Mouse (Mus musculus) Patski (cell line): ENCODE results near the gene Hist1h3i. TPM values are rescaled to one million over a fixed set of nuclear protein-coding genes. Genes with fewer than 3 reads are reported as not detected.
A peak's percentile ranks its signal among the peaks of the same experiment; 100 is the strongest.
"Not testable (repeated sequence)": the region's sequence is repeated elsewhere in the genome, so short reads cannot be mapped to it uniquely, and the experiment has no call there.

Experiments used
- ATAC-seq: fragments of 100-300 bp; one replicate; pipeline ENCODE4 v1.8.0; 2021
- CTCF ChIA-PET: fragments of 350-600 bp; sonication (Branson Sonifier 250); formaldehyde crosslinking; loops from one replicate; lab custom pipeline; 2022; ENCODE audit warnings: inconsistent platforms; lab: Charles Lee
- POLR2A ChIA-PET: fragments of 350-600 bp; sonication (Branson Sonifier 250); formaldehyde crosslinking; loops from one replicate; lab custom pipeline; 2022; ENCODE audit warnings: antibody characterized with exemption, inconsistent platforms; lab: Charles Lee
- DNase-seq: peaks from one replicate; pipeline ENCODE4 v3.0.0-alpha.2; 2011; ENCODE audit warnings: low read depth, low spot score
- H3K27me3 ChIP-seq: fragments of 371-371 bp; one replicate; pipeline ENCODE4 v1.5.1; 2021
- CTCF ChIP-seq: fragments of 100-300 bp; IDR thresholded peaks from one replicate; pipeline ENCODE4 v1.5.1; 2021
- in situ Hi-C: fragments of 300-500 bp; cut with MboI; formaldehyde crosslinking; loops from 3 replicates; pipeline ENCODE4 v1.11.1; 2018; ENCODE audit warnings: low pct_unique_long_range_greater_than_20kb, mixed read lengths
- polyA plus RNA-seq: library from polyadenylated mRNA; unstranded; gene quantifications from one replicate; pipeline ENCODE4 v1.2.3, GENCODE M21; 2021

Hist1h3i gene
- polyA plus RNA-seq, result 1.6 TPM

DNA sequence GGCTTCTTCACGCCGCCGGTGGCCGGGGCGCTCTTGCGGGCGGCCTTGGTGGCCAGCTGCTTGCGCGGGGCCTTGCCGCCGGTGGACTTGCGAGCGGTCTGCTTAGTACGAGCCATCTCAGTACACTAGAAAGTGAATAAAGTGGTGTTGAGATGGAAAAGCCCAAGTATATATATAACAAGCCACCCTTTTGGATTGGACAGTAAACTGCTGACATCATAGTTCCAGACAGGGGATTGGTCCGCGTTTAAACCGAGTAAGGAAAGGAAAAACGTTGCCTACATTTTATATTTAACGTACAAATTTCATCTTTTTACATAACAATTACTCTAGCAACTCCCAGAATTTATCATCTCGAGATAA is at the start of gene Hist1h3i:
Gene Hist1h3i, minus strand, starts transcription at position 116 of the 363 bp plus-strand sequence.
- no peak for TF ChIP-seq CTCF
- in situ Hi-C loops, result loop anchor here (25.0 kb wide), 1 partner anchor 1979 kb away; the partner anchor contains the start of genes Hist1h1a, Hist1h2ab, Hist1h3a and Hist1h3b
- DNase-seq (peak; percentile 82), ATAC-seq (peak; percentile 46)
- no peaks in the 10 kb centered on the region for H3K27me3 ChIP-seq
- ChIA-PET POLR2A (no interaction called here), CTCF (no interaction called here)

DNA sequence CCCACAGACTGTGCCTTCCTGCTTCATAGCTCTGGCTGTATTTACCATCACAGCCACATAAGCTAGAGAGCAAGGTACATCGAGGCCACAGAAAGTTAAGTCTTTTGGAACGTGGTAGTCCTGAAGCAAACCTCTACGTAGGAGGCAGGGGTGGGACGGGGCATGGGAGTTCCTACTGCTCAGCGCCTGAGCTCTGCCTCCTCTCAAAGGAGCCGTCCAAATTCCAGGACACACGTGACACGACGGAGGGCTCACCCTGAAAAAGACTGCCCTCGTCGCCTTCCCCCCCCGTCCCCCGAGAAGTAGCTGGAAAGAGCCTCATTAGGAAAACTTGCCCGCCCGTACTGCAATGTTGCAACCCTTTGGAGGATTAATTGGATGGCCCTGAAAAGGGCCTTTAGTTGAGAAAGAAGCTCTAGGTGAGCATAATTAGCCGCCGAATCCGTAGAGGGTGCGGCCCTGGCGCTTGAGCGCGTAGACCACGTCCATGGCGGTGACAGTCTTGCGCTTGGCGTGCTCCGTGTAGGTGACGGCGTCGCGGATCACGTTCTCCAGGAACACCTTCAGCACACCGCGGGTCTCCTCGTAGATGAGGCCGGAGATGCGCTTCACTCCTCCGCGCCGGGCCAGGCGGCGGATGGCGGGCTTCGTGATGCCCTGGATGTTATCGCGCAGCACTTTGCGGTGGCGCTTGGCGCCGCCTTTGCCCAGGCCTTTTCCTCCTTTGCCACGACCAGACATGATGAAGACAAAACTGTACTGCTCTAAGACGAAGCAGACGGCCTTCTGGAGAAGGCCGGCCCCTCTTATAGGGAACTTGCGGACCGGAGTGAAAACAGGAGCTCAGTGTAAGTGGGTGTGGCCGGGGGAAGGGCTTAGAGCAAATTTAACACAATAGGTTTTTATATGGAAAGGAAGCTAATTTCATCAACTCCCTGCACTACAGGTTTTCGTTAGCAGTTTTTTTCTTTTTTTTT is 48.5 kb upstream of the Hist1h3i start, which contains the start of gene Hist1h4n:
Gene Hist1h4n, minus strand, starts transcription at position 779 of the 977 bp plus-strand sequence.
- POLR2A ChIA-PET, CTCF ChIA-PET, H3K27me3 ChIP-seq, DNase-seq, in situ Hi-C loops: not testable (repeated sequence)
- ATAC-seq, result peak; percentile 44

DNA sequence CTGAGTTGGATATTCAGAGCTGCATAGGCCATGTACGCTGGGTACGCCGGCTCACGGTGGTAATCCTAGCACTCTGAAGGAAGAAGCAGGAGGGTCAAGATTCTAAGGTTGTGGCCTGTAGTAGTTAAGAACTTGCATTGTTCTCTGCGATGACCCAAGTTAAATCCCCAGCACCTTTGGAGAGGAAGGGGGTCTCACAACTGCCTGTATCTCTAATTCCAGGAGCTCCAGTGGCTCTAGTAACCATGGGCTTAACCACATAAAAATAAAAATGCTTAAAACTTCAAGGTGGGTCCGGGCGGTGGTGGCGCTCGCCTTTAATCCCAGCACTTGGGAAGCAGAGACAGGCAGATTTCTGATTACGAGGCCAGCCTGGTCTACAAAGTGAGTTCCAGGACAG is 47.2 kb upstream of the Hist1h3i start:
- DNase-seq (no peak), ATAC-seq (no peak)
- ChIA-PET POLR2A (no interaction called here), CTCF (no interaction called here)
- no peak for TF ChIP-seq CTCF
- in situ Hi-C loops, result no loop called here
- no peaks in the 10 kb centered on the region for H3K27me3 ChIP-seq

DNA sequence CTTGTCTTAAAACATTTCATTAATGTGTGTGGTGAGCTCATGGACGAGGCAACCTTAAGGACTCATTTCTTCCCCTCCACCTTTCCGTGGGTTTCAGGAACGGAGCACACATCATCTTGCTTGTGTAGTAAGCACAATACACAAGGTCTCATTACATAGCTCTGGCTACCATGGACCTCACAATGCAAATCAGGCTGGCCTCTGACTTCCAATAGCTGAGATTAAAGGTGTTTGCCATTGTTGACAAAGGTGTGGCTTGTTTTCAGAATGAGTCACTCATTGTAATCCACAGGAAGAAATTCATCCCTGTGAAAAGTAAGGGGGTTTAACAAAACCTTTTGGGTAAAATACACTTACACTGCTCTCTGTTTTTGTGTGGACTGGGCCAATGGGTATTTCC is 45.3 kb upstream of the Hist1h3i start:
- no peaks in the 10 kb centered on the region for H3K27me3 ChIP-seq
- no peak for TF ChIP-seq CTCF
- in situ Hi-C loops, result no loop called here
- no peak for ATAC-seq
- DNase-seq, result no peak
- POLR2A ChIA-PET, result no interaction called here
- CTCF ChIA-PET, result no interaction called here

DNA sequence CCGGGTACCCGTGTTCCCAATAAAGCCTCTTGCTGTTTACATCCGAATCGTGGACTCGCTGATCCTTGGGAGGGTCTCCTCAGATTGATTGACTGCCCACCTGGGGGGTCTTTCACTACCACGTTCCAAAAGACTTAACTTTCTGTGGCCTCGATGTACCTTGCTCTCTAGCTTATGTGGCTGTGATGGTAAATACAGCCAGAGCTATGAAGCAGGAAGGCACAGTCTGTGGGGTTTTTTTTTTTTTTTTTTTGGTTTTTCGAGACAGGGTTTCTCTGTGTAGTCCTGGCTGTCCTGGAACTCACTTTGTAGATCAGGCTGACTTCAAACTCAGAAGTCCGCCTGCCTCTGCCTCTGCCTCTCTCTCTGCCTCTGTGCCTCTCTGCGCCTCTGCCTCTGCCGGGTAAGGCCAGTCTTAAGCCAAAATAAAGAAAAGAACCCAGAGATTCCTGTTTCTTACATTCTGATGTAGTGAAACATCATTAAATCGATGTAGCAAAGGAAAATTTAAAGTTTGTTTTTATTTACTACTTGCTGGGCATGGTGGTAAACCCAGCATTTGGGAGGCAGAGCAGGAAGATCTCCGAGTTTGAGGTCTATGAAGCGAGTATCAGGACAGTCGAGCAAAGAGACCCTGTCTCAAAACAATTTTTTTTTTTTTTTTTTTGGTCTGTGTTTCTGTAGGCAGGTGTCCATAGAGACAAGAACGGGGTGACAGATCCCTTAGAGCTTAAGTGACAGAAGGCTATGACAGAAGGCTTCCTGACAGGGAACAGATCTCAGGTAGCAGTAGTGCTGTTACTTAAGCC is 37.1 kb upstream of the Hist1h3i start:
- in situ Hi-C loops, ATAC-seq, H3K27me3 ChIP-seq, DNase-seq, POLR2A ChIA-PET, CTCF ChIA-PET: not testable (repeated sequence)

DNA sequence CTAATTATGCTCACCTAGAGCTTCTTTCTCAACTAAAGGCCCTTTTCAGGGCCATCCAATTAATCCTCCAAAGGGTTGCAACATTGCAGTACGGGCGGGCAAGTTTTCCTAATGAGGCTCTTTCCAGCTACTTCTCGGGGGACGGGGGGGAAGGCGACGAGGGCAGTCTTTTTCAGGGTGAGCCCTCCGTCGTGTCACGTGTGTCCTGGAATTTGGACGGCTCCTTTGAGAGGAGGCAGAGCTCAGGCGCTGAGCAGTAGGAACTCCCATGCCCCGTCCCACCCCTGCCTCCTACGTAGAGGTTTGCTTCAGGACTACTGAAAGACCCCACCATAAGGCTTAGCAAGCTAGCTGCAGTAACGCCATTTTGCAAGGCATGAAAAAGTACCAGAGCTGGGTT is 28.9 kb upstream of the Hist1h3i start:
- POLR2A ChIA-PET, H3K27me3 ChIP-seq, CTCF ChIA-PET, in situ Hi-C loops, ATAC-seq, DNase-seq: not testable (repeated sequence)

DNA sequence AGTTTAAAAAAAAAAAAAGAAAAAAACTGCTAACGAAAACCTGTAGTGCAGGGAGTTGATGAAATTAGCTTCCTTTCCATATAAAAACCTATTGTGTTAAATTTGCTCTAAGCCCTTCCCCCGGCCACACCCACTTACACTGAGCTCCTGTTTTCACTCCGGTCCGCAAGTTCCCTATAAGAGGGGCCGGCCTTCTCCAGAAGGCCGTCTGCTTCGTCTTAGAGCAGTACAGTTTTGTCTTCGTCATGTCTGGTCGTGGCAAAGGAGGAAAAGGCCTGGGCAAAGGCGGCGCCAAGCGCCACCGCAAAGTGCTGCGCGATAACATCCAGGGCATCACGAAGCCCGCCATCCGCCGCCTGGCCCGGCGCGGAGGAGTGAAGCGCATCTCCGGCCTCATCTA is 28.4 kb upstream of the Hist1h3i start, which contains the start of gene Hist1h4m:
Gene Hist1h4m, plus strand, starts transcription at position 208 of the 400 bp plus-strand sequence.
- in situ Hi-C loops, DNase-seq: not testable (repeated sequence)

DNA sequence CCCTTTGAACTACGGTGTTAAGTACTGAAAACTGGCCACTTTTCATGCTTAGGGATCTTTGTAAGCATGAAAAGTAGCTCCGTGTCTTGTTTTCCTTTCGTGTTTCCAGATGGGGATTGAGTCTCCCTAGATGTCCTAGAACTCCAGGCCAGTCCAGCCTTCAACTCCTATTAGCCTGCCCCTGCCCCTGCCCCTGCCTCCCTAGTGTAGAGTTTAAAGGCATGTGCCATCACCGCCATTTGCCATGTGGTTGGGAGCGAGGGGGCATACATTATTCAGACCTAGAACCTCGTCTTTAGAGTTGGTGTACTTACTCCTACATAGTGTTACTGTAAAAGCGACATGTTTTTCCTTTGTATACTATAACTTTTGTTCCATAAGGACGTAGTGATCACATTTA is 27.9 kb upstream of the Hist1h3i start:
- ATAC-seq, CTCF ChIA-PET, H3K27me3 ChIP-seq, POLR2A ChIA-PET, in situ Hi-C loops, DNase-seq: not testable (repeated sequence)

More for the DNA sequence above, 28.4 kb upstream of the Hist1h3i start, which contains the start of gene Hist1h4m:
- CTCF ChIA-PET, H3K27me3 ChIP-seq, POLR2A ChIA-PET, ATAC-seq: not testable (repeated sequence)

DNA sequence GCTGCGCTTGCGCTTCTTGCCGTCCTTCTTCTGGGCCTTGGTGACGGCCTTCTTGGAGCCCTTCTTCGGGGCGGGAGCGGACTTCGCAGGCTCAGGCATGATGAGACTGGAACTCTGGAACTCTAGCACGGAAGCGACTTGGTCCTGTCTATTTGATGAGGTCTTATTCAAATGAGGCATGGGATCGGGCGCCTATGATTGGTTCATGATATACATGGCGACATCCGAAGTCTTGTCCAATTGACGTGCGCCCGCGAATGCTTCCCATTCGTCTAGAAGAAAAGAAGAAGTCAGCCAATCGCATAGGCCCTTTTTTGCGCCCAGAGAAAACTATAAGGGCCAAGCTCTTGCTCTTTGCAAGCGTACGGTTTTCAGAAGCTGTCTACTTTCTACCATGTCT is 26.9 kb upstream of the Hist1h3i start, which contains the start of the genes Hist1h2bq and Hist1h2ao:
Gene Hist1h2bq, minus strand, starts transcription at position 125 of the 400 bp plus-strand sequence.
Gene Hist1h2ao, plus strand, starts transcription at position 393 of the 400 bp plus-strand sequence.
- in situ Hi-C loops, POLR2A ChIA-PET, CTCF ChIA-PET, DNase-seq, H3K27me3 ChIP-seq: not testable (repeated sequence)
- ATAC-seq, result peak; percentile 97

DNA sequence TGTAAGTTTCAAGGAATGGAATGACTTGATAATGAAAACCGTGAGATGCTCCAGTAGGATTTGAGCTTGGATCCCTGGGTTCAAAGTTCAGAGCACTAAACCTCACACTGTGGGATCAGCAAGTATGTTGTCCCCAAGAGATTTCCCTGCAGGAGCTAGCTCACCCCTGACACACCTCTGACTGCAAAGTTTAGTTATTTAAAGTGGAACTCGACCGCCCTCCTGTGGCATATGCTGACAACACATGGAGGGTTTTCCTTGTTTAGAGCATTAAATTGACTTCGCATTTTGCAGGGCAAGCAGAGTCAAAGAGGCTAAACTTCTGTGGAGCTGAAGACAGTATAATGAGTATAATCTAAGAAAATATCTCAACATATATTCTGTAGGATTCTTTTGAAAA is 19.9 kb upstream of the Hist1h3i start:
- peak; percentile 78 for ATAC-seq
- CTCF ChIA-PET, H3K27me3 ChIP-seq, in situ Hi-C loops, DNase-seq, POLR2A ChIA-PET: not testable (repeated sequence)

DNA sequence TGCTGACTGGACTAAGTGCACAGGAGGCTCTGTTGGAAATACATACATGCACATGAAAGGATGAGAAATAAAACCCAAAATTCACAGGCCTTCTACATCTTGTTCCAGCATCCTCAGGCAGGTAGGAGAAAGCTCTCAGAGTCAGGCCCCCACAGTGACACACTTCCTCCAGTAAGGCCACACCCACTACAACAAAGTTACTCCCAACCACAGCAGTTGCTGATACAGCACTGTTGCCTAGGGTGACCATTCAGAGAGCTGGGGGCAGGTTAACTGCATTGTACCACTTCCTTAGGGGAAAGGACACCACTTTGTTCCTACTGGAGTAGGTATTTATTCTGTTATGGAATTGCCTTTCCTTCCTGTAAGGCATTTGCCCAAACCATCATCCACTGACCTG is 14.0 kb upstream of the Hist1h3i start:
- H3K27me3 ChIP-seq, DNase-seq, CTCF ChIA-PET, POLR2A ChIA-PET: not testable (repeated sequence)
- peak; percentile 26 for ATAC-seq
- in situ Hi-C loops, result loop anchor here (25.0 kb wide), 1 partner anchor 1965 kb away; the partner anchor contains the start of genes Hist1h1a, Hist1h2ab, Hist1h3a and Hist1h3b
